Mouse (Mus musculus): ENCODE measurements at regions not wholly inside any gene's neighbourhood (a gene's known extent, or its start where the extent isn't known, plus 50 kb on each side); places are given as distances from the start of the nearest gene placed in this dataset.

GRCm38 (mm10) chr10:124320191-124321110 lies 1056.7 kb downstream of the Fam19a2 start:
- DNase-seq (ENCODE audit: low read depth, low spot score) = no peak

GRCm38 (mm10) chr10:124332491-124332890 lies 1056.8 kb downstream of the Slc16a7 start:
- no peak for DNase-seq (ENCODE audit: low read depth, low spot score)

- DNase-seq (ENCODE audit: low read depth, low spot score) = no peak
These were observed 1050.3 kb downstream of the Slc16a7 start for GRCm38 (mm10) chr10:124338923-124339322.

- DNase-seq (ENCODE audit: low read depth, low spot score) = no peak
These were observed 1040.0 kb downstream of the Slc16a7 start for GRCm38 (mm10) chr10:124349300-124349699.

GRCm38 (mm10) chr10:124362795-124363194 lies 1026.5 kb downstream of the Slc16a7 start:
- DNase-seq (ENCODE audit: low read depth, low spot score) = no peak

- DNase-seq (ENCODE audit: low read depth, low spot score) = no peak
These were observed 1018.3 kb downstream of the Slc16a7 start for GRCm38 (mm10) chr10:124370994-124371393.

- no peak for DNase-seq (ENCODE audit: low read depth, low spot score)
These were observed 986.6 kb downstream of the Slc16a7 start for GRCm38 (mm10) chr10:124402647-124403046.

GRCm38 (mm10) chr10:124409633-124410032 lies 979.6 kb downstream of the Slc16a7 start:
- DNase-seq (ENCODE audit: low read depth, low spot score) = no peak

GRCm38 (mm10) chr10:124416531-124416930 lies 972.7 kb downstream of the Slc16a7 start:
- no peak for DNase-seq (ENCODE audit: low read depth, low spot score)

GRCm38 (mm10) chr10:124423418-124423817 lies 965.8 kb downstream of the Slc16a7 start:
- DNase-seq (ENCODE audit: low read depth, low spot score) = no peak

Data from retina, postnatal 7 days (tissue).